Mouse (Mus musculus): ENCODE measurements around the gene Foxd1. TPM values are rescaled to one million over a fixed set of nuclear protein-coding genes. Genes with fewer than 3 reads are reported as not detected.
A peak's percentile ranks its signal among the peaks of the same experiment; 100 is the strongest.

Foxd1 gene
- polyA plus RNA-seq (2014; fragmentation: Nextera tagmentation; extraction: Ambion mirVana) = not detected in 2 replicates

DNA sequence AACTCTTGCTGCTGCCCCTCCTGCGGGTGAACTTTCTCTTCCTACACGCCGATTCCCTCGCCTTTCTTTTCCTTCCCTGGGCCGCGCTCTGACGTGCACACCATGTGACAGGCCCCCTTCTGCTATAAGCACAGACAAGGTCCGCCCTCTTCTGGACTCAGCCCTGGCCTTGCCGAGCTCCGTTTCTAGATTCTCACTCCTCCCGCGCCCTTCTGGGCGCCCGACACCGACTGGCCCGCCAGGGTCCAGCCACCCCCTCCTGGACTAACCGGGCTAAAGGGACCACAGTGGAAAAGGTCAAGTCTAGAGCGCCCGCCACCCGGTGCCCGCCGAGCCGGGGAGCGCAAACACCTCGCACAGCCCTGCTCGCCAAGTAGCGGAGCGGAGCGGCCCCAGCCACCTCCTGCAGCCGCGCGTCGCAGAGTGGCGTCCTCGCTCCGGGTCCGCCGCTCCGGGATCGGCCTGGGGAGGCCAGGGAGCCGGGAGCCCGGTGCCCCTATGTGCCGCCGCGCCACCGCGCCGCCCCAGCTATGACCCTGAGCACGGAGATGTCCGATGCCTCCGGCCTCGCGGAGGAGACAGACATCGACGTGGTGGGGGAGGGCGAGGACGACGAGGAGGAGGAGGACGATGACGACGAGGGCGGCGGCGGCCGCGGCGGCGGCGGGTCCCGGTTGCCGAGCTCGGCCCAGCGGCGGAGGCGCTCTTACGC lies at the start of gene Foxd1:
Foxd1 (plus strand) TSS at position 153 of the 712 bp plus-strand sequence.
- H3K27me3 ChIP-seq (ENCODE audit: insufficient read depth, low read length) = peaks cover 87% of the 10 kb centered on the region
- ATAC-seq (ENCODE audit: insufficient read depth) (peak; percentile 93), DNase-seq (peak; percentile 81)
- no peaks in the 10 kb centered on the region for H3K9me3 ChIP-seq (ENCODE audit: low read depth, low read length)
- H3K36me3 ChIP-seq (ENCODE audit: insufficient read depth) = no peaks in the 10 kb centered on the region
- H3K4me1 ChIP-seq (ENCODE audit: insufficient read depth) = peaks cover 3% of the 10 kb centered on the region; the same call in 1 of the 2 replicates
- peak within 1 kb of the TSS; percentile 46 for H3K4me3 ChIP-seq (ENCODE audit: low read depth, low read length)
- no peak for TF ChIP-seq CTCF (IDR thresholded peaks at IDR 0.05; ENCODE audit: low read depth)
- H3K9ac ChIP-seq = peak within 1 kb of the TSS; percentile 20; the same call in 1 of the 2 replicates
- H3K4me2 ChIP-seq = peak within 1 kb of the TSS; percentile 84
- H3K27ac ChIP-seq (ENCODE audit: low read depth) = no peak within 1 kb of the TSS
- under 1% methylated on average over 69 of the region's 76 CpGs for WGBS

DNA sequence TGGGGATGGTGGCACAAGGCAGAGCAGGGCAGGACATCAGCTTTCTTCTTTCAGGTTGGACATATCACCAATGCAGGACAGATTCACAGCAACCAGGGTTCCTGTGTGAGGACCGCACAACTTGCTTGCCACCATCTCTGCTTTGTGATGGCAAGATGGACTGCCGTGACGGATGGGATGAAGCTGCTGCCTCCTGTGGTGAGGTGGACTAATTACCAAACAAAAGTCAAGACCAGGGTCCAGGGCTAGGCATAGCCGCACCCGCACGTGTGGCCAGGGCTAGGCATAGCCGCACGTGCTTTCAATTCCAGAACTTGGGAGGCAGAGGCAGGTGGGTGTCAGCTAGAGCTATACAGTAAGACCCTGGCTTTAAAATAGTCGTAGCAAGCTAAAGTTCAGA lies 48.8 kb upstream of the Foxd1 start:
- no peak overlapping the region for H3K4me2 ChIP-seq
- H3K9me3 ChIP-seq (ENCODE audit: low read depth, low read length) = no peaks in the 10 kb centered on the region
- H3K9ac ChIP-seq = no peak overlapping the region
- no peak overlapping the region for H3K27ac ChIP-seq (ENCODE audit: low read depth)
- no peak overlapping the region for H3K4me3 ChIP-seq (ENCODE audit: low read depth, low read length)
- DNase-seq = no peak
- ATAC-seq (ENCODE audit: insufficient read depth) = no peak
- H3K4me1 ChIP-seq (ENCODE audit: insufficient read depth) = 0 out of 2 replicates have a peak, but pooled peaks cover 5% of the 10 kb centered on the region
- 0 out of 2 replicates have a peak, but pooled peaks have one; percentile 1 for TF ChIP-seq CTCF (IDR thresholded peaks at IDR 0.05; ENCODE audit: low read depth)
- H3K36me3 ChIP-seq (ENCODE audit: insufficient read depth) = peaks cover 20% of the 10 kb centered on the region
- H3K27me3 ChIP-seq (ENCODE audit: insufficient read depth, low read length) = no peaks in the 10 kb centered on the region
- WGBS = 91% methylated on average over 9 of the region's 9 CpGs

DNA sequence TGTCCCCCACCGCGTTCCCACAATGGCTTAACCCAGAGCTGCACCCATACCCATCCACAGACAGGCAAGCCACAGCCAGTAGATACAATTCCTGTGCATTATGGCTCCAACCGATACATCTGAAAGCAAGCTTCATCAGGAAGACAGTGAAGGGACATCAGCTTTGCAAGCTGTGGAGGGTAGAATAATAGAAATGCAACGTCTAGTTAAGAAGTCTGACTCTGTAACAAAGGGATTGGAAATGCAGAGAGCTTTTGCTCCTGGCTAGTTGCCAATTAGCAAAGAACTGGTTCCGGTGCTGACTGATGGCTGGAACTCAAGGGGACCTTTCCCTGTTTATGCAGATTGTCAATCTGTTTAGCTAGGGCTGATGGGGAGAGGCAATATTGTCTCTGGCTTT lies 47.6 kb upstream of the Foxd1 start:
- 26% methylated on average over 5 of the region's 5 CpGs for WGBS

DNA sequence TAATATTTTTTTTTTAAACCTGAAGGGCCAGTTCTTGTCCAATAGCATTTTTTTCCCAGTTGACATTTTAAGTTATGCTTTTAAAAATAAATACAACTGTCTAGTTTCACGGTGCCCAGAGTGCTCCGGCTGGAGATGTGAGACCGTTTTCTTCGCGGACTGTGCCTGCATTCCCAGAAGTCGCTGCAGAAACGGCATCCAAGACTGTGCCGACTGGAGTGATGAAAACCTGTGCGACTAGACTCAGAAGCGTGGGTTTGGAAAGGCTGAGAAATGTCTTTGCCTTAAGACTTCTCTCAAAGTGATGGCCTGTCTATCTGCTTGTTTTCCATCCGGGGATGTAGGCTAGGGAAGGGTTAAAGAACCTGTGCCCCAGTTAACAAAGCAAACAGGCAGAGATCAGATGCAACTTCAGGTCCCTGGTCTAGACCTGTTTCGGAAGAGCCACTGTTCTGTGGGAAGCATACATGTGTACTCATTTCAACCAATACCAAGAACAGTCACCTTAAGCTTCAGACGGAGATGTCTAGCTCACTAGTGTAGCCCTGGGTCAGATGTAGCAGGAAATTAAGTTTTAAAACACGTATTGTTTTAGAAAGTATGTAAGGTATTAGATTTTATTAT lies 47.1 kb upstream of the Foxd1 start:
- ATAC-seq (ENCODE audit: insufficient read depth) = peak; percentile 52
- H3K9ac ChIP-seq = 0 out of 2 replicates have a peak overlapping the region, but pooled peaks have one; percentile 2

More for the DNA sequence above, 47.6 kb upstream of the Foxd1 start:
- no peak for TF ChIP-seq CTCF (IDR thresholded peaks at IDR 0.05; ENCODE audit: low read depth)
- H3K36me3 ChIP-seq (ENCODE audit: insufficient read depth) = peaks cover 32% of the 10 kb centered on the region
- H3K27me3 ChIP-seq (ENCODE audit: insufficient read depth, low read length) = no peaks in the 10 kb centered on the region
- H3K9ac ChIP-seq = no peak overlapping the region
- DNase-seq (peak; percentile 74), ATAC-seq (ENCODE audit: insufficient read depth) (no peak)
- no peak overlapping the region for H3K4me3 ChIP-seq (ENCODE audit: low read depth, low read length)
- H3K4me2 ChIP-seq = no peak overlapping the region
- H3K27ac ChIP-seq (ENCODE audit: low read depth) = no peak overlapping the region
- H3K4me1 ChIP-seq (ENCODE audit: insufficient read depth) = 0 out of 2 replicates have a peak, but pooled peaks cover 5% of the 10 kb centered on the region
- no peaks in the 10 kb centered on the region for H3K9me3 ChIP-seq (ENCODE audit: low read depth, low read length)

DNA sequence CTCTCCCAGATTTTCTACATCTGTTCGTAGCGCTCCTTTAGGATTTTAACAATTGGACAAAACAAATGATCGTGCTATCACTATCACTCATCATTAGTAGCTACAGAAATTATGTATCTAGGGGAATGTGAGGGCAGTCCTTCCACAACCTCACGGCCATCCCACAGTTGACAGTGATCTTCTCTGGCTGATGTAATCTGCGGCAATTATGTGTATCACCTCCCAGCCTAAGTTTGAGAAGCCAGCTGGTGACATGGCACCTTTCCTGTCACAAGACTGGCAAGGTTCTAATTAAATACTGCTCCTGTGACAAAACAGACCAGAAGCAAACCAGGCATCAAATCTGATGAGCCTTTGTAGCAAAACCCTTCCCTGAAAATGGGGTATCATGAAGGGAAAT lies 46.0 kb upstream of the Foxd1 start:
- Histone ChIP-seq H3K36me3 (ENCODE audit: insufficient read depth) (peaks cover 48% of the 10 kb centered on the region), H3K9ac (no peak overlapping the region), H3K4me3 (ENCODE audit: low read depth, low read length) (no peak overlapping the region), H3K4me1 (ENCODE audit: insufficient read depth) (0 out of 2 replicates have a peak, but pooled peaks cover 5% of the 10 kb centered on the region), H3K4me2 (no peak overlapping the region), H3K27me3 (ENCODE audit: insufficient read depth, low read length) (no peaks in the 10 kb centered on the region), H3K27ac (ENCODE audit: low read depth) (no peak overlapping the region), H3K9me3 (ENCODE audit: low read depth, low read length) (no peaks in the 10 kb centered on the region)
- WGBS = 68% methylated on average over 5 of the region's 5 CpGs
- no peak for TF ChIP-seq CTCF (IDR thresholded peaks at IDR 0.05; ENCODE audit: low read depth)
- no peak for DNase-seq
- no peak for ATAC-seq (ENCODE audit: insufficient read depth)

More for the DNA sequence above, 47.1 kb upstream of the Foxd1 start:
- H3K27ac ChIP-seq (ENCODE audit: low read depth) = no peak overlapping the region
- H3K4me2 ChIP-seq = peak overlapping the region; percentile 32
- H3K27me3 ChIP-seq (ENCODE audit: insufficient read depth, low read length) = no peaks in the 10 kb centered on the region
- no peak for TF ChIP-seq CTCF (IDR thresholded peaks at IDR 0.05; ENCODE audit: low read depth)
- no peaks in the 10 kb centered on the region for H3K9me3 ChIP-seq (ENCODE audit: low read depth, low read length)
- H3K4me1 ChIP-seq (ENCODE audit: insufficient read depth) = 0 out of 2 replicates have a peak, but pooled peaks cover 5% of the 10 kb centered on the region
- no peak overlapping the region for H3K4me3 ChIP-seq (ENCODE audit: low read depth, low read length)
- 23% methylated on average over 14 of the region's 14 CpGs for WGBS
- DNase-seq = no peak
- H3K36me3 ChIP-seq (ENCODE audit: insufficient read depth) = peaks cover 37% of the 10 kb centered on the region

DNA sequence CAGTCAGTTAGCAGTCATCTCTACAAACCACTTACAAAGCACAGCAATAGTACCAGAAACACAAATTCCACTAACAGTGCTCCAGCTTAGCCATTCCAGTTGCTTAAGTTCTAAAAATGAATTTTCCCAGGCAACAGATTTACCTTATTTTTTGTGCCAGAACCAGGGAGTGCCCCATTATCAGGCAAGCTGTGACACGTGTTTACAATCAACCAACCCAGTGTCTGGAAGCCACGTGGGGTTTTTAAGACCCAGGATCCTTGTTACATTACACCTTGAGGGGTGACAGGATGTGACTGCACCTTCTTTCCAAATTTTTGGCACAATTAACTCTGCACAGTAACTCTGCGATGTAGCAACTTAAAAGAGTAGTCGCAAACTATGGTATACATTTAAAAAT lies 45.3 kb upstream of the Foxd1 start:
- Histone ChIP-seq H3K4me2 (no peak overlapping the region), H3K4me3 (ENCODE audit: low read depth, low read length) (no peak overlapping the region), H3K27me3 (ENCODE audit: insufficient read depth, low read length) (no peaks in the 10 kb centered on the region), H3K9ac (no peak overlapping the region), H3K36me3 (ENCODE audit: insufficient read depth) (peaks cover 55% of the 10 kb centered on the region), H3K4me1 (ENCODE audit: insufficient read depth) (0 out of 2 replicates have a peak, but pooled peaks cover 5% of the 10 kb centered on the region), H3K27ac (ENCODE audit: low read depth) (no peak overlapping the region), H3K9me3 (ENCODE audit: low read depth, low read length) (no peaks in the 10 kb centered on the region)
- DNase-seq = no peak
- no peak for ATAC-seq (ENCODE audit: insufficient read depth)
- WGBS = 71% methylated on average over 4 of the region's 4 CpGs
- no peak for TF ChIP-seq CTCF (IDR thresholded peaks at IDR 0.05; ENCODE audit: low read depth)

DNA sequence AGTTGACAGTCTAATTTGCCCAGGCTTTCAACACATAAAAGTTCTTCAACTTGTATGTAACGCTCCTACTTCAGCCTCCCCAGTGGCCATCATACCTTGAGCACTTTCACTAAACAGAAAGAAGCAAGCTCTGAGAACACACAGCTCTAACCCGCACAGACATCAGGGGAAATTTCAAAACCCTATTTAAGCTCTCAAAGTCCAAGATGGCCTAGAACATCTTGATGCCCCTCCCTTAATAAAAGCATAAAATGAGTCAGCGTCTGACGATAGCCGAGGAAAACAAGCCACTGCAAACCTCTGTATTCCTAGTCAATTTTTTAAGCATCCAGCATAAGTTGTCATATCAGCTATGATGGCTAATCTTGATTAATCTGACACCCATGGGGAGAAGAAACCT lies 42.4 kb upstream of the Foxd1 start:
- 0 out of 2 replicates have a peak, but pooled peaks cover 5% of the 10 kb centered on the region for H3K4me1 ChIP-seq (ENCODE audit: insufficient read depth)
- H3K9ac ChIP-seq = no peak overlapping the region
- peaks cover 68% of the 10 kb centered on the region for H3K36me3 ChIP-seq (ENCODE audit: insufficient read depth)
- no peaks in the 10 kb centered on the region for H3K9me3 ChIP-seq (ENCODE audit: low read depth, low read length)
- 92% methylated on average over 5 of the region's 5 CpGs for WGBS
- no peak overlapping the region for H3K4me3 ChIP-seq (ENCODE audit: low read depth, low read length)
- TF ChIP-seq CTCF (IDR thresholded peaks at IDR 0.05; ENCODE audit: low read depth) = no peak
- H3K27me3 ChIP-seq (ENCODE audit: insufficient read depth, low read length) = no peaks in the 10 kb centered on the region
- H3K27ac ChIP-seq (ENCODE audit: low read depth) = no peak overlapping the region
- H3K4me2 ChIP-seq = no peak overlapping the region
- DNase-seq (no peak), ATAC-seq (ENCODE audit: insufficient read depth) (no peak)
